Mouse (Mus musculus) lung, embryonic 14.5 days (tissue): ENCODE measurements around the gene Magi2. TPM values are rescaled to one million over a fixed set of nuclear protein-coding genes. Genes with fewer than 3 reads are reported as not detected.
A peak's percentile ranks its signal among the peaks of the same experiment; 100 is the strongest.
"Not testable (repeated sequence)": the region's sequence is repeated elsewhere in the genome, so short reads cannot be mapped to it uniquely, and the experiment has no call there.

ENCODE experiments used
- ATAC-seq: fragments of 200-750 bp; cut with Nextera tagmentation; 2 replicates; pipeline ENCODE4 v1.8.0; 2017; ENCODE audit warnings: mild to moderate bottlenecking, moderate TSS enrichment, moderate library complexity; ENCODE audit not compliant: insufficient read depth
- DNase-seq: peaks from one replicate; pipeline ENCODE4 v3.0.0-alpha.2; 2015
- H3K27ac ChIP-seq: fragments of 300-500 bp; sonication (generic); 2 replicates; pipeline ENCODE4 v1.5.1; 2014; ENCODE audit warnings: low read depth, mild to moderate bottlenecking, moderate library complexity
- H3K27me3 ChIP-seq: fragments of 300-500 bp; sonication (generic); 2 replicates; pipeline ENCODE4 v1.6.1; 2014; ENCODE audit warnings: low read length, control low read depth; ENCODE audit not compliant: insufficient read depth
- H3K36me3 ChIP-seq: fragments of 300-500 bp; sonication (generic); 2 replicates; pipeline ENCODE4 v1.6.1; 2014; ENCODE audit warnings: control low read depth; ENCODE audit not compliant: insufficient read depth
- H3K4me1 ChIP-seq: fragments of 300-500 bp; sonication (generic); 2 replicates; pipeline ENCODE4 v1.6.1; 2014; ENCODE audit warnings: antibody characterized with exemption, control low read depth; ENCODE audit not compliant: insufficient read depth
- H3K4me2 ChIP-seq: fragments of 300-500 bp; sonication (generic); 2 replicates; pipeline ENCODE4 v1.6.1; 2014; ENCODE audit warnings: mild to moderate bottlenecking
- H3K4me3 ChIP-seq: fragments of 300-500 bp; sonication (generic); 2 replicates; pipeline ENCODE4 v1.5.1; 2014; ENCODE audit warnings: low read depth, low read length
- H3K9ac ChIP-seq: fragments of 300-500 bp; sonication (generic); 2 replicates; pipeline ENCODE4 v1.6.1; 2014
- H3K9me3 ChIP-seq: fragments of 300-500 bp; sonication (generic); 2 replicates; pipeline ENCODE4 v1.6.1; 2016; ENCODE audit warnings: low read depth, low read length, control low read depth
- CTCF ChIP-seq: IDR thresholded peaks from 2 replicates; pipeline ENCODE4 v1.5.1; 2016; ENCODE audit warnings: antibody characterized with exemption, low read depth
- WGBS: fragments of 180-500 bp; shearing (Covaris S2); extraction: QIAGEN DNeasy Blood & Tissue Kit; methylation state at CpG from one replicate; pipeline ENCODE4 v1.1.7; 2014; 5-methylcytosine and 5-hydroxymethylcytosine counted together
- polyA plus RNA-seq: library from polyadenylated mRNA; unstranded; fragments of >200 nt; fragmentation: Nextera tagmentation; extraction: Ambion mirVana; gene quantifications from 2 replicates; pipeline ENCODE4 v1.2.1, GENCODE M21; 2014

Gene Magi2
- polyA plus RNA-seq, 1 experiment from 2014 or later: 2.4 TPM

DNA sequence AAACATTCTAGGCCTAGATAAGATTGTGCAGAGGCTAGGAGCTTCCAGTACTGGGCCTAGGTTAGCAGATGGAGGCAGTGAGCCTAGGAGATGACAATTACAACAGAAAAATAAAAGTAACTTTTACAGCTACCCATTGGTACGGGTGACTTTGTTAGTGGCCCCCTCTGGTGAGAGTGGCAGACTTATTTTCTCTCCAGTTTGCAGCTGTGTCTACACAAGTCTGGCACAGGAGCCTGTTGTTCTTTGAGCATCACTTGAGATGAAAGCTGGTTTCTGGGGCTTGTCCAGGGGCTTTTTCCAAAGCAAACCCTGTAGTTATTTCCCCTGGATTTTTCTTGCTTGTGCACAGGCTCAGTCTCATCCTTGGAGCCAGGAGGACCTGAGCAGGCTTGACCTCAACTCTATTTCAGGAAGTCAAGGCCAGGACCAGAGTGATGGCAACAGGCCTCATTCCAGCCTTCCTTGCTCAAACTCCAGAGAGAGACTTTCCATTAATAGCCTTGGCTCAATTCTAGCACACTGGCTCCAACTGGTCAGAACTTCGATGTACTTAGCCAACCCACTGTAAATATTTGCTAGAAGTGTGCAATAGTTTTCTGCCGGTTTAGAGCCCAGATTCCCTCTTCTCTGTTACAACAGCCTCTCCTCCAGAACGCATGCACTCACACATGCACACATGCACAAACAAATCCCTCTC is 1493.5 kb downstream of the Magi2 start:
- H3K27me3 ChIP-seq: no peaks in the 10 kb centered on the region
- DNase-seq (peak; percentile 29), ATAC-seq (peak; percentile 60)
- no peaks in the 10 kb centered on the region; the same call in 1 of the 2 replicates for H3K4me1 ChIP-seq
- H3K9me3 ChIP-seq: no peaks in the 10 kb centered on the region
- WGBS: 46% methylated on average over 4 of the region's 4 CpGs
- no peak for TF ChIP-seq CTCF
- H3K4me2 ChIP-seq: no peak overlapping the region
- no peak overlapping the region for H3K4me3 ChIP-seq
- no peaks in the 10 kb centered on the region for H3K36me3 ChIP-seq
- no peak overlapping the region for H3K9ac ChIP-seq
- peak overlapping the region; percentile 42; the same call in 1 of the 2 replicates for H3K27ac ChIP-seq

DNA sequence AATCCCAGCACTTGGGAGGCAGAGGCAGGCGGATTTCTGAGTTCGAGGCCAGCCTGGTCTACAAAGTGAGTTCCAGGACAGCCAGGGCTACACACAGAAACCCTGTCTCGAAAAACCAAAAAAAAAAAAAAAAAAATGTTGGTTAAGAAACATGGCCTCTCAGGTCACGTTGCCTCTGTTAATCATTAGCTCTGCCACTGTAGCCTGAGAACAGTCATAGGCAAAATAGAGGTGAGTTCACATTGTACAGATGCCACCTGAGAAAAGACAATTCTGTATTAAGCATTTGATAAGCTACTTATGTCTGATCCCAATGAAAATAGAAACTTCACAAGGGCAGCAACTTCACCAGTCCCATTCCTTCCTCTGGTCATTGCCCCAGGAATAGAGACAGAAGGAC is 1496.4 kb downstream of the Magi2 start:
- H3K27ac ChIP-seq, H3K9ac ChIP-seq, H3K36me3 ChIP-seq, DNase-seq, H3K4me3 ChIP-seq, H3K9me3 ChIP-seq, H3K4me1 ChIP-seq, ATAC-seq, H3K27me3 ChIP-seq, H3K4me2 ChIP-seq: not testable (repeated sequence)
- WGBS: 81% methylated on average over 4 of the region's 4 CpGs

GRCm38 (mm10) chr5:20738795-20739194 is 1512.0 kb downstream of the Magi2 start:
- no peaks in the 10 kb centered on the region for H3K36me3 ChIP-seq
- H3K9me3 ChIP-seq: no peaks in the 10 kb centered on the region
- H3K9ac ChIP-seq: no peak overlapping the region
- peak; percentile 31; the same call in 1 of the 2 replicates for TF ChIP-seq CTCF
- H3K27ac ChIP-seq: no peak overlapping the region
- no peak overlapping the region for H3K4me3 ChIP-seq
- H3K4me2 ChIP-seq: no peak overlapping the region
- no peak for DNase-seq
- WGBS: 40% methylated on average over 2 of the region's 2 CpGs
- no peaks in the 10 kb centered on the region for H3K4me1 ChIP-seq
- no peaks in the 10 kb centered on the region for H3K27me3 ChIP-seq
- no peak for ATAC-seq

GRCm38 (mm10) chr5:20741193-20741592 is 1514.4 kb downstream of the Magi2 start:
- Histone ChIP-seq H3K27me3 (no peaks in the 10 kb centered on the region), H3K4me2 (no peak overlapping the region), H3K9ac (no peak overlapping the region), H3K9me3 (no peaks in the 10 kb centered on the region), H3K4me3 (no peak overlapping the region), H3K27ac (no peak overlapping the region), H3K4me1 (no peaks in the 10 kb centered on the region), H3K36me3 (no peaks in the 10 kb centered on the region)
- 50% methylated on average over 6 of the region's 6 CpGs for WGBS
- no peak for TF ChIP-seq CTCF
- DNase-seq (no peak), ATAC-seq (no peak)

GRCm38 (mm10) chr5:20741936-20742335 is 1515.1 kb downstream of the Magi2 start:
- Histone ChIP-seq H3K27me3 (no peaks in the 10 kb centered on the region), H3K4me2 (no peak overlapping the region), H3K9me3 (no peaks in the 10 kb centered on the region), H3K9ac (no peak overlapping the region), H3K4me1 (no peaks in the 10 kb centered on the region), H3K4me3 (no peak overlapping the region), H3K27ac (no peak overlapping the region), H3K36me3 (no peaks in the 10 kb centered on the region)
- ATAC-seq: no peak
- TF ChIP-seq CTCF: no peak
- 88% methylated on average over 8 of the region's 8 CpGs for WGBS
- DNase-seq: no peak

DNA sequence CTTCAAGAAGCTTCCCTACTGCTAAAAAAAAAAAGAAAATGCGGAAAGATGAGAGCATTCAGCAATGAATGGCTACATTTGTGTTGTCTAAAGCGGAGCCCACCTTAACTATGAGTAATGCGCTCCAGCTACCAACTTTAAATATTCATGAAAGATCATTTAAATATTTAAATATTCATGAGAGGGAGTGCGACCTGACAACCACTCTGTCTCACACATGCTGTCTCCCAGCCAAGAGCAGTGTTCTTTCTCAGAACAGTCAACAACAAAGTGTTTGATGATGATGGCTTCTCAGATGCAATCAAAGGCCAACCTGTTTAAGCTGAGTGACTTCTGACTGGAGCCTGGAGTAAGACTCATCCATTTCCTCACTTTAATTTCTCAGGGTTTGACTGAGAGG is 1521.3 kb downstream of the Magi2 start:
- Histone ChIP-seq H3K9me3 (no peaks in the 10 kb centered on the region), H3K36me3 (no peaks in the 10 kb centered on the region), H3K4me1 (no peaks in the 10 kb centered on the region), H3K4me2 (no peak overlapping the region), H3K27me3 (no peaks in the 10 kb centered on the region), H3K27ac (no peak overlapping the region), H3K9ac (no peak overlapping the region), H3K4me3 (no peak overlapping the region)
- 80% methylated on average over 4 of the region's 4 CpGs for WGBS
- no peak for TF ChIP-seq CTCF
- no peak for ATAC-seq
- DNase-seq: no peak

DNA sequence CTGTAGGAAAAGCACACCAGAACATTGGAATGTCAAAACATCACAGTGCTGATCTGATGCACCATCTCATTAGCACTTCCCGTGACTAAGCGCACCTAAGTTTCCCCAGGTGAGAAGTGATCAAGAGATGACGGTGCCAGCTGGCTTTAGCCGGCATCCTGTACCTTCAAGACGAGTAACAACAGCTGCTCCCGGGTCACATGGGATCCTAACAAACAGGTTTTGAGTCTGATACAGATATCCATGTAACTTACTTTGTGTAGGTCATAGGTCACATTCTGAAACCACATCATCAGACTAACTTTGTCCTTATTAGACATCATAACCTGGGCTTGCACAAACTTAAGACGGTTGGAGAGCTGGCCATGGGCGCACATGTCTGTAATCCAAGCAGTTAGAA is 1522.0 kb downstream of the Magi2 start:
- Histone ChIP-seq H3K9me3 (no peaks in the 10 kb centered on the region), H3K36me3 (no peaks in the 10 kb centered on the region), H3K27ac (no peak overlapping the region), H3K4me1 (no peaks in the 10 kb centered on the region), H3K27me3 (no peaks in the 10 kb centered on the region), H3K4me2 (no peak overlapping the region), H3K4me3 (no peak overlapping the region), H3K9ac (no peak overlapping the region)
- DNase-seq: no peak
- WGBS: 77% methylated on average over 8 of the region's 8 CpGs
- no peak for TF ChIP-seq CTCF
- ATAC-seq: no peak

GRCm38 (mm10) chr5:20749535-20749934 is 1522.7 kb downstream of the Magi2 start:
- Histone ChIP-seq H3K4me2 (no peak overlapping the region), H3K27me3 (no peaks in the 10 kb centered on the region), H3K36me3 (no peaks in the 10 kb centered on the region), H3K27ac (no peak overlapping the region), H3K4me3 (no peak overlapping the region), H3K4me1 (no peaks in the 10 kb centered on the region), H3K9me3 (no peaks in the 10 kb centered on the region), H3K9ac (no peak overlapping the region)
- DNase-seq: no peak
- 79% methylated on average over 3 of the region's 3 CpGs for WGBS
- no peak for TF ChIP-seq CTCF
- no peak for ATAC-seq
